In the genomic region with DNA sequence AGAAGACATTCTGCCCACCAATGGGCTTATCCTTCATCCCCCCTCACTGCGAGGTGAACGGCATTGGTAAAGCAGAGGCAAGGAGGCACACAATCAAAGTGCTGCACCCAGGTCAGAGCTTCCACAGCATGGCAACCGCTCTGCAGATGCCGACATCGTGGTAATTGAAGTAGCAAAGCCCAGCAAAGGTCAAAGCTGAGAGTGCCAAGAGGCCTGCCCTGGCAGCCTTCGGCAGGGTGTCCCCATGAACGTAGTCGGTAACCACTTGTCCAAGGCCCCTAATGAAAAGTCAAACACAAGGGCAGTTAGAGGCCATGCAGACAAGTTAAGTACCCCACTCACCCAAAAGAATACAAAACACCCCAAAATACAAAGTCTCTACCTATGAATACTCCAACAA, we compare ENCODE assay signal across 32 mouse cellular contexts. TPM values are rescaled to one million over a fixed set of nuclear protein-coding genes. Genes with fewer than 3 reads are reported as not detected.
DNase-seq lines count a peak whose midpoint lies in the region; ATAC-seq lines count a peak whose summit lies in the region.
"Had no signal": no experiment of that assay in that cellular context is flagged by ENCODE, and none has a peak within 500 bp of the region (broad histone marks: within the 10 kb centered on the region; RNA-seq: fewer than 3 reads in every experiment).

No protein-coding gene starts in this region.

- H3K9me3 ChIP-seq in heart, embryonic 11.5 days (replicated peaks; ENCODE audit: control insufficient read depth, low read length) = no peaks in the 10 kb centered on the region
- no peaks in the 10 kb centered on the region for H3K9me3 ChIP-seq in midbrain, embryonic 14.5 days (ENCODE audit: control insufficient read depth, low read length)
- H3K9me3 ChIP-seq: embryonic facial prominence, embryonic 12.5 days; embryonic facial prominence, embryonic 15.5 days; heart, embryonic 12.5 days; heart, embryonic 15.5 days; hindbrain, embryonic 12.5 days; hindbrain, embryonic 15.5 days had no signal

- H3K4me2 ChIP-seq in heart, embryonic 11.5 days = no peak overlapping the region
- H3K4me2 ChIP-seq in midbrain, embryonic 14.5 days (ENCODE audit: low read length) = no peak overlapping the region
- H3K4me2 ChIP-seq: embryonic facial prominence, embryonic 12.5 days; embryonic facial prominence, embryonic 15.5 days; heart, embryonic 12.5 days; heart, embryonic 15.5 days; hindbrain, embryonic 12.5 days; hindbrain, embryonic 15.5 days had no signal

- no peak overlapping the region for H3K9ac ChIP-seq in heart, embryonic 11.5 days (ENCODE audit: low read depth, low read length)
- H3K9ac ChIP-seq in midbrain, embryonic 14.5 days (replicated peaks; ENCODE audit: low read length) = no peak overlapping the region
- H3K9ac ChIP-seq: embryonic facial prominence, embryonic 12.5 days; embryonic facial prominence, embryonic 15.5 days; forebrain, postnatal 0 days; heart, embryonic 12.5 days; heart, embryonic 15.5 days; hindbrain, embryonic 12.5 days; hindbrain, embryonic 15.5 days had no signal

- 93% methylated on average over 8 of the region's 8 CpGs for WGBS in heart, embryonic 11.5 days (ENCODE audit: insufficient replicate concordance)
- WGBS in midbrain, embryonic 14.5 days = 97% methylated on average over 8 of the region's 8 CpGs

- no peaks in the 10 kb centered on the region for H3K27me3 ChIP-seq in heart, embryonic 11.5 days (ENCODE audit: control insufficient read depth, insufficient read depth, low read length)
- no peaks in the 10 kb centered on the region for H3K27me3 ChIP-seq in midbrain, embryonic 14.5 days (ENCODE audit: control insufficient read depth, insufficient read depth, low read length)
- H3K27me3 ChIP-seq: embryonic facial prominence, embryonic 12.5 days; embryonic facial prominence, embryonic 15.5 days; heart, embryonic 12.5 days; heart, embryonic 15.5 days; hindbrain, embryonic 12.5 days; hindbrain, embryonic 15.5 days had no signal

- H3K36me3 ChIP-seq in heart, embryonic 11.5 days (ENCODE audit: control insufficient read depth, insufficient read depth, low read length) = peaks cover 36% of the 10 kb centered on the region
- H3K36me3 ChIP-seq in midbrain, embryonic 14.5 days (ENCODE audit: control insufficient read depth, insufficient read depth, low read length) = peaks cover 57% of the 10 kb centered on the region

- no peak for ATAC-seq in heart, embryonic 11.5 days (replicated peaks; ENCODE audit: insufficient number of reproducible peaks, low FRiP score, low TSS enrichment)
- ATAC-seq in midbrain, embryonic 14.5 days (ENCODE audit: low FRiP score, low TSS enrichment) = no peak
- ATAC-seq: CD4-positive, CD25-positive, alpha-beta regulatory T cell, adult 4 months; forebrain, embryonic 14.5 days; forebrain, postnatal 0 days; intestine, postnatal 0 days had no signal

- peaks cover 7% of the 10 kb centered on the region for H3K4me1 ChIP-seq in heart, embryonic 11.5 days (ENCODE audit: control insufficient read depth, insufficient read depth, low read length)
- H3K4me1 ChIP-seq in midbrain, embryonic 14.5 days (ENCODE audit: control insufficient read depth, insufficient read depth, low read length) = peaks cover 3% of the 10 kb centered on the region

- H3K27ac ChIP-seq in heart, embryonic 11.5 days (ENCODE audit: low read depth, low read length) = no peak overlapping the region
- no peak overlapping the region for H3K27ac ChIP-seq in midbrain, embryonic 14.5 days (replicated peaks; ENCODE audit: low read depth, low read length)
- H3K27ac ChIP-seq: embryonic facial prominence, embryonic 12.5 days; embryonic facial prominence, embryonic 15.5 days; heart, embryonic 15.5 days; hindbrain, embryonic 12.5 days; hindbrain, embryonic 15.5 days had no signal

- H3K4me3 ChIP-seq in heart, embryonic 11.5 days (ENCODE audit: low read depth, low read length) = no peak overlapping the region
- no peak overlapping the region for H3K4me3 ChIP-seq in midbrain, embryonic 14.5 days (replicated peaks; ENCODE audit: low read depth, low read length)
- H3K4me3 ChIP-seq: embryonic facial prominence, embryonic 12.5 days; embryonic facial prominence, embryonic 15.5 days; heart, embryonic 12.5 days; heart, embryonic 15.5 days; hindbrain, embryonic 12.5 days; hindbrain, embryonic 15.5 days had no signal

- intact Hi-C loops in gastrocnemius, postnatal 14 days (cut with DNase I; ENCODE audit: low total_unique reads) = no loop called here

- peak; percentile 91 for DNase-seq in heart, adult 11 months
- peak; percentile 34 to 64 for DNase-seq in gastrocnemius, adult 8-10 months (ENCODE audit: low spot score in 2 of 2)
- peak; percentile 41 for DNase-seq in gastrocnemius, postnatal 14 days
- DNase-seq in midbrain, embryonic 14.5 days = no peak
- DNase-seq in c-Kit-positive CD71-positive TER-119-positive erythroid progenitor cells, embryonic 14.5 days (ENCODE audit: low spot score) = no peak
- DNase-seq: adrenal gland, adult 8-10 months; cerebellum, adult 11 months; cerebellum, adult 2 months; cerebellum, adult 9-11 months; cerebellum, postnatal 25 days; forebrain, postnatal 0 days; heart, postnatal 14 days; kidney, adult 2 months had no signal

RNA-seq across cellular contexts. Expression of gene Sdhd, which starts 6.6 kb away (rescaled TPM):
- polyA plus RNA-seq in heart, embryonic 11.5 days (2014; fragmentation: Nextera tagmentation; extraction: Ambion mirVana) = 572 and 623 TPM in 2 replicates
- 100 to 1,000 TPM; 290 to 337 (median 311) TPM for total RNA-seq in gastrocnemius, adult 8-10 months (2022)
- 100 to 1,000 TPM; 334 to 384 TPM for total RNA-seq in gastrocnemius, postnatal 14 days (2021)
- 234 and 235 TPM in 2 replicates for polyA plus RNA-seq in midbrain, embryonic 14.5 days (2014; fragmentation: Nextera tagmentation; extraction: Ambion mirVana)

RNA-seq across cellular contexts. Expression of gene Timm8b, which starts 6.7 kb away (rescaled TPM):
- polyA plus RNA-seq in heart, embryonic 11.5 days (2014; fragmentation: Nextera tagmentation; extraction: Ambion mirVana) = 292 and 318 TPM in 2 replicates
- 100 to 1,000 TPM; 197 to 232 (median 214) TPM for total RNA-seq in gastrocnemius, adult 8-10 months (2022)
- total RNA-seq in gastrocnemius, postnatal 14 days (2021) = 100 to 1,000 TPM; 144 to 150 TPM
- polyA plus RNA-seq in midbrain, embryonic 14.5 days (2014; fragmentation: Nextera tagmentation; extraction: Ambion mirVana) = 396 and 508 TPM in 2 replicates

RNA-seq across cellular contexts. Expression of gene Pih1d2, which starts 20.1 kb away (rescaled TPM):
- polyA plus RNA-seq in heart, embryonic 11.5 days (2014; fragmentation: Nextera tagmentation; extraction: Ambion mirVana) = 1.8 and 3.1 TPM in 2 replicates
- under 1 TPM in 2 of 4 experiments, not detected in 2; 0.27 to 0.80 TPM for total RNA-seq in gastrocnemius, adult 8-10 months (2022)
- total RNA-seq in gastrocnemius, postnatal 14 days (2021) = under 1 TPM; 0.35 to 0.74 TPM
- polyA plus RNA-seq in midbrain, embryonic 14.5 days (2014; fragmentation: Nextera tagmentation; extraction: Ambion mirVana) = 2.9 and 4.9 TPM in 2 replicates

RNA-seq across cellular contexts. Expression of gene Nkapd1, which starts 20.3 kb away (rescaled TPM):
- 20.2 and 21.3 TPM in 2 replicates for polyA plus RNA-seq in heart, embryonic 11.5 days (2014; fragmentation: Nextera tagmentation; extraction: Ambion mirVana)
- 10 to 100 TPM; 10.2 to 12.4 (median 11.1) TPM for total RNA-seq in gastrocnemius, adult 8-10 months (2022)
- 10 to 100 TPM; 12.8 to 13.0 TPM for total RNA-seq in gastrocnemius, postnatal 14 days (2021)
- polyA plus RNA-seq in midbrain, embryonic 14.5 days (2014; fragmentation: Nextera tagmentation; extraction: Ambion mirVana) = 24.2 and 25.6 TPM in 2 replicates

RNA-seq across cellular contexts. Expression of gene Tex12, which starts 35.8 kb away (rescaled TPM):
- polyA plus RNA-seq in heart, embryonic 11.5 days (2014; fragmentation: Nextera tagmentation; extraction: Ambion mirVana) = not detected in 2 replicates
- not detected for total RNA-seq in gastrocnemius, adult 8-10 months (2022)
- not detected for total RNA-seq in gastrocnemius, postnatal 14 days (2021)
- polyA plus RNA-seq in midbrain, embryonic 14.5 days (2014; fragmentation: Nextera tagmentation; extraction: Ambion mirVana) = 0.22 and 0.33 TPM in 2 replicates
- total RNA-seq: adrenal gland, adult 8-10 months; adrenal gland, postnatal 36 days; common myeloid progenitor, adult 5-6 weeks; forebrain, postnatal 0 days; granulocyte monocyte progenitor cell, adult 5-6 weeks; heart, adult 8-10 months; heart, postnatal 14 days; hematopoietic stem cell, adult 5-6 weeks; MEL had no signal
- polyA plus RNA-seq: C2C12; CD4-positive, CD25-positive, alpha-beta regulatory T cell, adult 4 months; cerebellum, adult 2 months; embryonic facial prominence, embryonic 12.5 days; embryonic facial prominence, embryonic 15.5 days; forebrain, embryonic 11.5 days; forebrain, embryonic 14.5 days; heart, embryonic 12.5 days; heart, embryonic 15.5 days; hindbrain, embryonic 12.5 days; intestine, embryonic 14.5 days; kidney, adult 2 months had no signal

Comparison
In these comparisons a context has a peak if more than half of its experiments do, and no peak if none do; other contexts are left out.
1. DNase-seq: peak in heart, adult 11 months (single experiment), gastrocnemius, adult 8-10 months (2 of 2) and gastrocnemius, postnatal 14 days (single experiment); none in midbrain, embryonic 14.5 days (single experiment) and c-Kit-positive CD71-positive TER-119-positive erythroid progenitor cells, embryonic 14.5 days (single experiment).